Mouse (Mus musculus) intestine, postnatal 0 days (tissue): Measurements from ENCODE around the gene Nxph4. TPM values are rescaled to one million over a fixed set of nuclear protein-coding genes. Genes with fewer than 3 reads are reported as not detected.

Experiments
- ATAC-seq: fragments of 200-750 bp; cut with Nextera tagmentation; 2 replicates; pipeline ENCODE4 v1.8.0; 2017; ENCODE audit warnings: mild to moderate bottlenecking, moderate TSS enrichment, moderate library complexity
- H3K27ac ChIP-seq: fragments of 300-500 bp; sonication (generic); 2 replicates; pipeline ENCODE4 v1.5.1; 2014; ENCODE audit warnings: mild to moderate bottlenecking, low read depth, low read length, moderate library complexity
- H3K27me3 ChIP-seq: fragments of 300-500 bp; sonication (generic); replicated peaks from 2 replicates; pipeline ENCODE4 v1.6.1; 2014; ENCODE audit warnings: low read length, mixed read lengths; ENCODE audit not compliant: control insufficient read depth, insufficient read depth
- H3K36me3 ChIP-seq: fragments of 300-500 bp; sonication (generic); 2 replicates; pipeline ENCODE4 v1.6.1; 2014; ENCODE audit warnings: mild to moderate bottlenecking, moderate library complexity; ENCODE audit not compliant: control insufficient read depth, insufficient read depth
- H3K4me1 ChIP-seq: fragments of 300-500 bp; sonication (generic); replicated peaks from 2 replicates; pipeline ENCODE4 v1.6.1; 2014; ENCODE audit warnings: antibody characterized with exemption, low read length, mixed read lengths; ENCODE audit not compliant: control insufficient read depth, insufficient read depth
- H3K4me2 ChIP-seq: fragments of 300-500 bp; sonication (generic); replicated peaks from 2 replicates; pipeline ENCODE4 v1.6.1; 2014; ENCODE audit warnings: low read depth, mild to moderate bottlenecking, moderate library complexity
- H3K4me3 ChIP-seq: fragments of 300-500 bp; sonication (generic); 2 replicates; pipeline ENCODE4 v1.5.1; 2014; ENCODE audit warnings: low read depth, low read length
- H3K9ac ChIP-seq: fragments of 300-500 bp; sonication (generic); 2 replicates; pipeline ENCODE4 v1.6.1; 2014; ENCODE audit warnings: mild to moderate bottlenecking, low read depth, low read length
- H3K9me3 ChIP-seq: fragments of 300-500 bp; sonication (generic); 2 replicates; pipeline ENCODE4 v1.6.1; 2016; ENCODE audit warnings: mixed run types; ENCODE audit not compliant: control insufficient read depth
- CTCF ChIP-seq: sonication (generic); IDR thresholded peaks from 2 replicates; pipeline ENCODE4 v1.5.1; 2016; ENCODE audit warnings: low read depth, mild to moderate bottlenecking, control low read depth, antibody characterized with exemption, moderate library complexity
- WGBS: fragments of 180-500 bp; shearing (Covaris S2); extraction: QIAGEN DNeasy Blood & Tissue Kit; methylation state at CpG from one replicate; pipeline ENCODE4 v1.1.7; 2014; 5-methylcytosine and 5-hydroxymethylcytosine counted together
- polyA plus RNA-seq: library from polyadenylated mRNA; unstranded; fragments of >200 nt; fragmentation: Nextera tagmentation; extraction: Ambion mirVana; gene quantifications from 2 replicates; pipeline ENCODE4 v1.2.1, GENCODE M21; 2015

Nxph4 gene
- polyA plus RNA-seq, 1 experiment from 2014 or later, result 2.9 TPM

DNA sequence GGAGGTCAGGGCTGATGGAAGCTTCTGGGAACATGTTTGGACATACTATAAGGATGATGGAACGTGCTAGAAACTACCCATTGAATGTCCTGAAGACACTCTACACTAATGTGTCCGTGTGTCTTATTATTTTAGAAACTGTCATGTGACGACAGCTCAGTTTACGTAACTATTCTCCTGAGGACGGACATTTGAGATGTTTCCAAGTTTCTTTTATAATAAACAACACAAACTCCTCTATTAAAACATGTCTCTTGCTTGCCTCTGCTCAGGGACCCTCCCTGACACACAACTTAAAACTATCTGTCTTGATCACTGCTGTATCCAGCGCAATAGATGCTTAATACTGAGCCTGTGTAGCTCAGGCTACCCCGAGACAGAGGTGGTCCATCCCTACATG, 41.4 kb upstream of the Nxph4 start:
- no peak for ATAC-seq
- H3K36me3 ChIP-seq, result peaks cover 92% of the 10 kb centered on the region
- WGBS, result 82% methylated on average over 7 of the region's 7 CpGs
- no peak overlapping the region for H3K27ac ChIP-seq
- no peaks in the 10 kb centered on the region for H3K4me1 ChIP-seq
- H3K4me3 ChIP-seq, result no peak overlapping the region
- no peaks in the 10 kb centered on the region for H3K9me3 ChIP-seq
- no peaks in the 10 kb centered on the region for H3K27me3 ChIP-seq
- H3K9ac ChIP-seq, result no peak overlapping the region
- no peak overlapping the region for H3K4me2 ChIP-seq
- no peak for TF ChIP-seq CTCF

DNA sequence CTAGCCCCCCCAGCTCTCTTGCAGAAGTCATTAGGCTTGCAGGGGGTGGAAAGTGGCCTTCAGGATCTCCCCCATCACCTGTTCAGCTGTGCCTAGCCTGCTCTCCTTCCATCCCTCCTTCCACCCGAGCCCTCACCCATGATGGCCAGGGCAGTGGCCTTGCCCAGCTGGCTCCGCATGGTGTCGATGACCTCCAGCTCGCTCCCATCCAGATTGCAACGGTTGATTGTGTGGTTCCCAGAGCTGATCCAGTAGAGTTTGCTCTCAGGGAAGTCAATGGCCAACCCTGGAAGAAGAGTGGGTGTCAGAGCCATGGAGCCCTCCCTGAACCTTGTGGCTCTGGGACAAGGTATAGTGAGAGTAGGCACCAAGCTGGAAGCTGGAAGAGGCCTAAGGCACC, 37.9 kb upstream of the Nxph4 start:
- no peak for TF ChIP-seq CTCF
- no peak for ATAC-seq
- Histone ChIP-seq H3K27ac (no peak overlapping the region), H3K4me3 (no peak overlapping the region), H3K9ac (no peak overlapping the region), H3K4me1 (no peaks in the 10 kb centered on the region), H3K36me3 (peaks cover 83% of the 10 kb centered on the region), H3K9me3 (no peaks in the 10 kb centered on the region), H3K27me3 (no peaks in the 10 kb centered on the region), H3K4me2 (no peak overlapping the region)
- WGBS, result 92% methylated on average over 5 of the region's 5 CpGs

DNA sequence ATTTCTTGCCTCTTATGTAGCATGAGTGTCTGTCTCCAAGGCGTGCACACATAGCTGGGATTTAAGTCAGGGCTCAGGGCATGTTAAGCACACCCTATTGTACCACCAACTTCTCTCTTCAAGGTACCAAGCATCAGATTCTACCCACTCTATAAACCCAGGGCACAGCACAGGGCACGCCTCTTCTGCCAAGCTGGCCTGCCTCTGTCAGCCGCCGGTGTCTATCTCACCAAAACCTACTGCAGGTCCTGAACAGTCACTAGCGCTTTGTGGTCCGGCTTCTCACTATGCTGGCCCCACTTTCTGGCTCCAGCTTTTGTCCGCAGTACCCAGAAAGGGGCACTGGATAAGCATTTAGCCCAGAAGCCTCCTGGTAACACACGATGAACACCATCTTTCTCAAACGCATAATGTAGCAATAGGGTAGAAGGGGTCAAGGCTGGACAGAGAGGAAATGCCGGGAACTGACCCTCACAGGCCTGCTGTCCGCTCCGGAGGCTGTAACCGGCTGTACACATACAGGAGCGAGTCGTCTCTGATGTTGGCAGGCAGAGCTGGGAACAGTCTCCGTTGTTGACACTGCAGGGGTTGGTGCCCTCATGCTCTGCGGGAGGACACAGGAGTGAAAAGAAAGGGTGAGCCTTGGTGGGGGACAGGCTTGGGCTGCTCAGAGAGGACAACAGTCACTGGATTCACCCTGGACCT, 36.7 kb upstream of the Nxph4 start:
- no peak overlapping the region for H3K4me3 ChIP-seq
- no peaks in the 10 kb centered on the region for H3K4me1 ChIP-seq
- H3K27ac ChIP-seq, result no peak overlapping the region
- TF ChIP-seq CTCF, result no peak
- peaks cover 83% of the 10 kb centered on the region for H3K36me3 ChIP-seq
- H3K27me3 ChIP-seq, result no peaks in the 10 kb centered on the region
- no peak overlapping the region for H3K4me2 ChIP-seq
- H3K9me3 ChIP-seq, result no peaks in the 10 kb centered on the region
- H3K9ac ChIP-seq, result no peak overlapping the region
- no peak for ATAC-seq
- 88% methylated on average over 17 of the region's 17 CpGs for WGBS

DNA sequence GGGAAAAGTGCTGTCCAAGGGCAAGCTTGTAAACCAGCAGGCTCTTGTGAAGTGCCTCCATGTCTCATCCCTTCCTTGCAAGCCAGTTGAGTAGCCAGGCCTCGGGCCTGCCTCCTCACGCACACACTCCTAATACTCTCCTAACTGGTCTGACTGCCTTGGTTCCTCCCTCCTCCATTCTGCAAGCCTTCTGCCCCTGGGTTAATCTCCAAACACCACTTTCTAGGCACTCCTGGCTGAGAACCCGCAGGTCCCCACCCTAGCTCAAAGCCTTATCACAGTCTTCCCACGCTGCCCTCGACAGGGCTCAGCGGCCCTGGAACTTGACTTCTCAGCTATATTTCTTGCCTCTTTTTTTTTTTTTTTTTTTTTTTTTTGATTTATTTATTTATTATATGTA, 36.0 kb upstream of the Nxph4 start:
- no peak overlapping the region for H3K27ac ChIP-seq
- TF ChIP-seq CTCF, result no peak
- WGBS, result 35% methylated on average over 6 of the region's 6 CpGs
- H3K9ac ChIP-seq, result no peak overlapping the region
- H3K27me3 ChIP-seq, result no peaks in the 10 kb centered on the region
- no peaks in the 10 kb centered on the region for H3K4me1 ChIP-seq
- peaks cover 83% of the 10 kb centered on the region for H3K36me3 ChIP-seq
- ATAC-seq, result no peak
- no peaks in the 10 kb centered on the region for H3K9me3 ChIP-seq
- H3K4me2 ChIP-seq, result no peak overlapping the region
- no peak overlapping the region for H3K4me3 ChIP-seq

DNA sequence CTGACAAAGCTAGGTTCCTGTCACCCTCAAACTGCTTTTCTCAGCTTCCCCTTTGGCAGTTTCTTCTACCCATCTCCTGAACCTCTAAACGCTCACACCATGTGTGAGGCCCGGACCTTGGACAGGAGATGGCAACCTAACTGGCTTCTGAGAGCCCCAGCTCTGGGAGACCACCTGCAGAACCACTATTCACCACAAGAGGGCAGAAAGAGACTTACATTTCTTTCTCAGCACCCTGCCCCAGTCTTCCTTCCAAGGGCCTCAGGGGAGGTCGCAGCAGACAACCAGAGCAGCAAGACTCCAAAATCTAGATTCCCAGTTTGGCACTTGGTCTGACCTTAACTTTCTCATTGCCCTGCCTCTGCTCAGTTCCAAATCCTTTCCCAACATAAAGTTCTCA, 35.1 kb upstream of the Nxph4 start:
- TF ChIP-seq CTCF, result peak; percentile 86
- no peak overlapping the region for H3K27ac ChIP-seq
- 0 out of 2 replicates have a peak, but pooled peaks have one; percentile 14 for ATAC-seq
- no peaks in the 10 kb centered on the region for H3K4me1 ChIP-seq
- no peak overlapping the region for H3K9ac ChIP-seq
- no peaks in the 10 kb centered on the region for H3K27me3 ChIP-seq
- no peaks in the 10 kb centered on the region for H3K9me3 ChIP-seq
- H3K36me3 ChIP-seq, result peaks cover 81% of the 10 kb centered on the region
- WGBS, result 20% methylated on average over 3 of the region's 3 CpGs
- H3K4me2 ChIP-seq, result no peak overlapping the region
- no peak overlapping the region for H3K4me3 ChIP-seq

DNA sequence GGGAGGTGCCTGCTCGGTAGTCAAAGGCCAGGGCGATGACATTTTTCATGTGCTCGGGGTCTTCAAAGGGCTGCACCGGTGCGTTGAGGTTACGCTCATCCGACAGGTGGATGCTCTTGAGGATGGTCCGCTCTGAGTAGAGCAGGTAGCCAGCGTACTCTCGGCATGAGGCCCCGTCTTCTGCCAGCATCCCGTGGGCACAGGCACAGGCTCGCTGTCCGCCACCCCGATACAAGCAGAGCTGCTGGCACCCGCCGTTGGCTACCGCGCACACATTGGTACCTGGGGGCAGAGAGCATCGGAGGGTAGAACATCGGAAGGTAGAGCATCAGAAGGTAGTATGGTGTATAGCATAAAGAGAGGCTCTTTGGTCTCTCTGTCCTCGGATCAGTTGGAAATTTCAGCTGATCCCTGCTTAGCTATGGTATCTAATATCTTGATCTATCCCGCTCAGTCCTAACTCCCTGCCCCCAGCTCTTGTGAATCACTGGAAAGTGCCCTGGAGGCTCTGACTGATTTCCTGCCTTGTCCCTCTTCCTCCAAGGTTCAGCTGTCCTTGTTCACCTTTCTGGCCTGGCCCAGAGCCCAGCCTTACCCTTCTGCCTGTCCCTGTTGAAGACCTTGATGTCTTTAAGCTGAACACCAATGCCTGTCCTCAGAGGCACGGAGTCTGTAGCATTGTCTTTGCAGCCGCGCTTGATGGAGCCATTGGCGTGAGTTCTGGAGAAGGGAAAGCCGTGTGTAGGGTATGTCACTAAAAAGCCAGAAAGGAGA, 32.4 kb upstream of the Nxph4 start:
- Histone ChIP-seq H3K4me1 (no peaks in the 10 kb centered on the region), H3K36me3 (peaks cover 81% of the 10 kb centered on the region), H3K9me3 (no peaks in the 10 kb centered on the region), H3K27me3 (no peaks in the 10 kb centered on the region), H3K9ac (no peak overlapping the region), H3K4me2 (no peak overlapping the region), H3K27ac (no peak overlapping the region), H3K4me3 (no peak overlapping the region)
- ATAC-seq, result no peak
- TF ChIP-seq CTCF, result no peak
- WGBS, result 95% methylated on average over 28 of the region's 28 CpGs
